Mouse (Mus musculus): ENCODE data around the gene Ccer2. TPM values are rescaled to one million over a fixed set of nuclear protein-coding genes. Genes with fewer than 3 reads are reported as not detected.

Ccer2 gene
- total RNA-seq, 2 experiments from 2014 or later: not detected

GRCm38 (mm10) chr7:28787884-28788283 is 31.9 kb downstream of the Ccer2 start:
- intact Hi-C loops (cut with DNase I): no loop called here
- DNase-seq (ENCODE audit: low spot score): no peak

- no peak for DNase-seq (ENCODE audit: low spot score)
- intact Hi-C loops (cut with DNase I): no loop called here
Measured at GRCm38 (mm10) chr7:28788307-28789195, 32.6 kb downstream of the Ccer2 start, which contains the start of gene Rinl. Gene Rinl (plus strand): TSS chr7:28788969.

- intact Hi-C loops (cut with DNase I): no loop called here
- no peak for DNase-seq (ENCODE audit: low spot score)
Measured at GRCm38 (mm10) chr7:28789235-28789634, 33.3 kb downstream of the Ccer2 start.

GRCm38 (mm10) chr7:28790066-28790806 is 34.3 kb downstream of the Ccer2 start:
- DNase-seq (ENCODE audit: low spot score): no peak
- intact Hi-C loops (cut with DNase I): no loop called here

GRCm38 (mm10) chr7:28791706-28792105 is 35.7 kb downstream of the Ccer2 start:
- intact Hi-C loops (cut with DNase I): no loop called here
- no peak for DNase-seq (ENCODE audit: low spot score)

- DNase-seq (ENCODE audit: low spot score): no peak
- intact Hi-C loops (cut with DNase I): no loop called here
Measured at GRCm38 (mm10) chr7:28792391-28793185, 36.6 kb downstream of the Ccer2 start.

- intact Hi-C loops (cut with DNase I): no loop called here
- no peak for DNase-seq (ENCODE audit: low spot score)
Measured at GRCm38 (mm10) chr7:28793834-28794233, 37.9 kb downstream of the Ccer2 start.

GRCm38 (mm10) chr7:28794496-28794895 is 38.5 kb downstream of the Ccer2 start:
- intact Hi-C loops (cut with DNase I): no loop called here

GRCm38 (mm10) chr7:28795832-28796231 is 39.9 kb downstream of the Ccer2 start:
- no peak for DNase-seq (ENCODE audit: low spot score)

More at GRCm38 (mm10) chr7:28794496-28794895, 38.5 kb downstream of the Ccer2 start:
- no peak for DNase-seq (ENCODE audit: low spot score)

GRCm38 (mm10) chr7:28796562-28796975 is 40.6 kb downstream of the Ccer2 start:
- intact Hi-C loops (cut with DNase I): loop anchor here (1.0 to 5.0 kb wide), 3 partner anchors 36 to 241 kb away; partner anchors contain the start of gene Lgals4
- DNase-seq (ENCODE audit: low spot score): peak; percentile 73

More at GRCm38 (mm10) chr7:28795832-28796231, 39.9 kb downstream of the Ccer2 start:
- intact Hi-C loops (cut with DNase I): loop anchor here (1.0 to 5.0 kb wide), 3 partner anchors 36 to 241 kb away; partner anchors contain the start of gene Lgals4

GRCm38 (mm10) chr7:28799994-28800393 is 44.0 kb downstream of the Ccer2 start:
- intact Hi-C loops (cut with DNase I): loop anchor here (5.0 kb wide), 2 partner anchors 32 to 237 kb away; partner anchors contain the start of gene Lgals4
- no peak for DNase-seq (ENCODE audit: low spot score)

GRCm38 (mm10) chr7:28801451-28801850 is 45.5 kb downstream of the Ccer2 start:
- no peak for DNase-seq (ENCODE audit: low spot score)
- intact Hi-C loops (cut with DNase I): no loop called here

- intact Hi-C loops (cut with DNase I): no loop called here
- DNase-seq (ENCODE audit: low spot score): peak; percentile 27
Measured at GRCm38 (mm10) chr7:28801901-28802670, 46.1 kb downstream of the Ccer2 start.

- no peak for DNase-seq (ENCODE audit: low spot score)
- intact Hi-C loops (cut with DNase I): no loop called here
Measured at GRCm38 (mm10) chr7:28802846-28803588, 47.0 kb downstream of the Ccer2 start.

- no peak for DNase-seq (ENCODE audit: low spot score)
Measured at GRCm38 (mm10) chr7:28803756-28804155, 47.8 kb downstream of the Ccer2 start.

GRCm38 (mm10) chr7:28806869-28807268 is 50.9 kb downstream of the Ccer2 start:
- no peak for DNase-seq (ENCODE audit: low spot score)
- intact Hi-C loops (cut with DNase I): no loop called here

More at GRCm38 (mm10) chr7:28803756-28804155, 47.8 kb downstream of the Ccer2 start:
- intact Hi-C loops (cut with DNase I): no loop called here

GRCm38 (mm10) chr7:28807641-28808220 is 51.8 kb downstream of the Ccer2 start:
- intact Hi-C loops (cut with DNase I): no loop called here
- DNase-seq (ENCODE audit: low spot score): no peak
